Mouse (Mus musculus): ENCODE measurements around the gene G6pd2. TPM values are rescaled to one million over a fixed set of nuclear protein-coding genes. Genes with fewer than 3 reads are reported as not detected.

G6pd2 gene
- not detected for total RNA-seq (2021)
- long read RNA-seq, experiment 1, result 0 reads
- long read RNA-seq, experiment 2, result 0 reads

DNA sequence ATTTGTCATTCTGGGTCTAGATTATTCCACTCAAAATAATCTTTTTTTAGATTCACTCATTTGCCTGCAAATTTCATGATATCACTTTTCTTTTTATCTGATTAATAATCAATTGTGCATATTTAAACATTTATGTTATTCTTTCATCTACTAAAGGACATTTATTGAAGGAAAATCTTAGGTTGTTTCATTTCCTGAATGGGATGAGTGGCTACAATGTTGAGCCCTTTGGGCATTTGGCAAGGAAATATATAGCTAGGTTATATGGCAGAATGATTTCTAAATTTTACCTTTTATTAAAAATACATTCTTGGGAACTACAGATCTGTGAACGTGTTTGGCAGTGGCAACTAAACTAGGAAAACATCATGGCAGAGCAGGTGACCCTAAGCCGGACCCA lies at the start of gene G6pd2:
G6pd2 (plus strand) TSS at position 301 of the 400 bp plus-strand sequence.
- DNase-seq, result no peak

DNA sequence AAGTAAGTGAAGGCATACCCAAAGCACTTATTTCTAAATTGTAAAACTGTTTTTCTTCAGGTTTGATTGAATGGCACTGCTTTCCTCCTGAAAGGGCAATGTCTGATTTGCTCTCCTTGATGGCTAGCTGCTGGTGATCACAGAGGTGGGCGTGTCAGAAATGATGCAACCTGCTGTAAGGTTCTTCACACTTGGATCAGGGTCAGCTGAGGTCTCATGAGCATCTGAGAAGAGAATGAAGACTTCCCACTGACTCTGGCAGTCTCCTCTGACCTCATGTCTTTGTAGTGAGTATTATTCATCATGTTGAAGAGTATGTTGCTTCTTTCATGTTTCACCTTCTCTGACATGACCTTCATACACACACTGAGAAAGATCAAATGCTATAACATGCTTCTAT lies 44.4 kb upstream of the G6pd2 start:
- DNase-seq, result no peak

DNA sequence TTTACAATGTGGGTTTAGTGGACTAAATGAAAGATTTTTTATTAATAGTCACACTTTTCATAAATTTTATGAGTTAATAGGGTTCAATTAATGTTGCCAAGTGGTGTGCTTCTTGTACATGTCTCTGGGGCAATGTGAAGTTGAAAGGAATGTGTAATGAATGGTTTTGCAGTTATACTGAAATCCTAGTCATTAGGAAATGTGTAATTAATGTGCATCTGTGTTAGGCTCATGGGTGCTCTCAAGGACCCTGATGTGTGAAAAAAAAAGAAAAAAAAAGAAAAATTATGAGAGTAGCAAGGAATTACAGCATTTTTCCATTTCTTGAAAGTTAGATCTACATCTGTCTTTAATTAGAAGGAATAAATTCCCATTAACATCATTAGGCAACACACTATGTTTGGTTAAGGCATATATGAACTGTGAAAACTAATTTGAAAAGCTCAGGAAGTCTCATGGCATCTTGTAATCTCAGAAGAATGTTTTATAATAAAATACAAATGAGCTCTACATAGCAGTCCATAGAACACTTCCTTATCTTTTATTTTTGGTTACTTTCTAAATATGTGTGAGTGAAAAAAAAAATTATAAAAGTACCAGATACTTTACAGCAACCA lies 24.4 kb downstream of the G6pd2 start:
- DNase-seq, result no peak

DNA sequence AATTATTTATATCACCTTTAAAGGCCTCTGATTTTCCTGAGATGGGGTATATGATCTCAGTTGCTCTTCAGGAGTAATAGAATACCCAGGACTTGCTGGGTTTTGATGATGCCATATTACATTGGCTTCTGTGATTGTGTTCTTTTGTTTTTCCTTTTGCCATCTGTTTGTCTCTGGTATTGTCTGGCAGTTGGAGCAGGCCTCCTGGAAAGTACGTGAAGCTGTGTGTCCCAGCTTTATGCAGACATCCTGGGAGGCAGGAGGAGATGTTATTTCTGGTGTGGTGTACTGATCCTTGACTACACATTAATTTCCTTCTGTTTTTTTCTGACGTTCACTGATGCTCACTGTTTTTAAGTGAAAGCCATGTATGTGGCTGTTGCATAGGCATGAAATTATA lies 35.3 kb downstream of the G6pd2 start:
- DNase-seq, result no peak

Data from adrenal gland, postnatal 36 days (tissue).